Mouse (Mus musculus) thymus, adult 18-20 months (tissue): ENCODE data around the gene Actb.

ENCODE experiments used
- DNase-seq, 2 experiments: peaks; one replicate each; pipeline ENCODE4 v3.0.0; 2022; ENCODE audit warnings: mixed read lengths in 2 of 2

Gene Actb

DNA sequence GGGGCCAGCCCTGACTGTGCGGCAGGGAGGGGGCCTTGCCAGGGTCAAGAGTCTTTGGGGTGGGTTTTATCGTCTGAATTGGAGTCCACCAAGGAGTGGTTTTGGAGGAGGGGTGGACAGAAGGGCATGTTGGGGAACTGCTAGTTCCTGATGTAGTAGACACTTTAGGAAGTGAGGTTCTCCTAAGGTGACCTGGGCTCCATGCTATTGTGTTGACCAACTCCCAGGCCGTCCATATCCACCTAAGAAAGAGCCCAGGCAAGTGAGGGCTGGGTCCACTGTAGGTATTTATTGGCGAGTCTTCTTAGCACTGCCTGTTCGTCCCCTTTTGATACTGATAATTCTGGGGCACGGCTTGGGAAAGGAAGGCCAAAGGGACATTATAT, 14.5 kb upstream of the Actb start:
- DNase-seq: no peak

- DNase-seq: peak; percentile 83 to 88
Measured at GRCm38 (mm10) chr5:142920311-142921073, 13.9 kb upstream of the Actb start.

- no peak for DNase-seq
Measured at GRCm38 (mm10) chr5:142917402-142917801, 10.8 kb upstream of the Actb start.

- no peak for DNase-seq
Measured at GRCm38 (mm10) chr5:142916593-142916992, 10.0 kb upstream of the Actb start.

DNA sequence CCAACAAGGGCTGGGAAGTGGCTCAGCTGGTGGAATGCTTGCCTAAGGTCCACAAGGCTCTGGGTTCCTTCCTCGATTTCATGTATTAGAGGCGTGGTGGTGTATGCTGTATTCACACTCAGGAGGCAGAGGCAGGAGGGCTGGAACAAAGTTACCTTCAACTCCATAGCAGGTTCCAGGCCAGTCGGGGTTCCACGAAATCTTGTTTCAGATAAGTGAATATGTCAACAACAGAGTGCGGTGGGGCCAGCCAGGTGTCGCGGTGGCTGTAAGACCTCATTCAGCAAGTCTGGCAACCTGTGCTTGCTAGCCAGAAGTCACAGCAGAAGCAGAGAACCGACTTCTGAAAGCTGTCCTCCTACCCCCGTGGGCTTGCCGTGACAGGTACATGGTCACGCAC, 8.7 kb upstream of the Actb start:
- no peak for DNase-seq

- no peak for DNase-seq
Measured at GRCm38 (mm10) chr5:142912739-142913138, 6.2 kb upstream of the Actb start.

DNA sequence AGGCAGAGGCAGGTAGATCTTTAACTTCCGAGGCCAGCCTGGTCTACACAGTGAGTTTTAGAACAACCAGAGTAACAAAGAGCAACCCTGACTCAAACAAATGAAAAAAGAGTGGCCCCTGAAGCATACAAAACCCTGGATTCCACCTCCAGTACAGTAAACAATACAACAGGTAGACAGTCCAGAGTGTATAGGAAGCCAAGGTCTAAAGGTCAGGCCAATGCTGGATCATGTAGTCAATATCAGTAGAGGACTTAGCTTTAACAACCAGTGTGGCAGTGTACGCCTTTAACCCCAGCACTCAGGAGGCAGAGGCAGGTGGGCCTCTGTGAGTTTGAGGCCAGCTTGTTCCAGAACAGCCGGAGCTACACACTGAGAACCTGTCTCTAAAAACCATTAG, 5.8 kb upstream of the Actb start:
- DNase-seq: no peak

DNA sequence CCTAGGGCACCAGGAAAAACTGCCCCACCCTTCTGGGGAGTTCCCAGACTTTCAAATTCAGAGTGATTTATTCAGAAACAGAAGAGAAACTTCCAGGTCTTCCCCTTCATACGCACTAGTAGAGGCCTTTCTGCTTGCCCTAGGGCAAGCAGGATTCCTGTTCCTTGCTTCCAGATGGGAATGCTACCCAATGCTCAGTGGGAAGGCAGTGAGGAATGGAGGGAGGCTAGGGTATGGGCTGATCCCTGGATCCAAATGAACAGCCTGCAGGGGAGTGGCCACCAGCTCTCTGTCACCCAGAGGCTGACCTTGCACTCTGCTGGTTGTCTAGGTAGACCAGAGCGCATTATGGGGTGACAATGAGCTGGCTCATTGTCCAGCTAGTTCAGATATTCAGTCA, 5.1 kb upstream of the Actb start:
- no peak for DNase-seq

DNA sequence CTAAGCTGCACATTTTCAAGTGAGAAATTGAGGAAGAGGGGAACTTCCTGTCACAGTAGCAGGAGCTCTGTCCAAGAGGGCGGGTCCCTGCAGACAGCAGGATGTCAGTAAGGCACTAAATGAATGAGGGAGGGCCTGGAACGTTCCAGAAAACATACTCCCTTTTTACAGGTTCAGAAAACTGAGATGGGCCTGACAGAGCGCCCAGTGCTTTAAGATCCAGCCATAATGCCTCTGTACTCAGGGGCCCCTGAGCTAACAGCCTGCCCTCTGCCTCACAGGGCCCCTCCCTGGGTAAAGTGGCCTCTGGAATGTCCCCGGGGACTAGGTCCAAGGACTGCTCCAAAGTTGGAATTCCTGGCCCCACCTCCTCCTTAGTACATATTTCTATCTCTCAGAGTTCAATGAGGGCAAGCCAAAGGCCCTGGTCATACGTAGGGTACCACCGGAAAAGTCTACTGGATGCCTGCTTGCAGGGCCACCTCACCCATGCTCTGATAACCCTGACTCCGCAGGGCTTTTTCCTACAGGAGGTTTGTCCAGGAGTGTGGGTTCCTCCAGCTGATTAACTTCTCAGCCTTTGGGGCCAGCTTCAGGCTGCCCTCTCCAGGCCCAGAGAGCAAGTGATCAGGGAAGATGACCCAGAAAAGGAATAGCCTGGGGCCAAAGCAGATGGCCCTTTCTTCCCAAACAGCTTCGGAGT, 3.2 kb upstream of the Actb start:
- DNase-seq: peak; percentile 64 to 76

DNA sequence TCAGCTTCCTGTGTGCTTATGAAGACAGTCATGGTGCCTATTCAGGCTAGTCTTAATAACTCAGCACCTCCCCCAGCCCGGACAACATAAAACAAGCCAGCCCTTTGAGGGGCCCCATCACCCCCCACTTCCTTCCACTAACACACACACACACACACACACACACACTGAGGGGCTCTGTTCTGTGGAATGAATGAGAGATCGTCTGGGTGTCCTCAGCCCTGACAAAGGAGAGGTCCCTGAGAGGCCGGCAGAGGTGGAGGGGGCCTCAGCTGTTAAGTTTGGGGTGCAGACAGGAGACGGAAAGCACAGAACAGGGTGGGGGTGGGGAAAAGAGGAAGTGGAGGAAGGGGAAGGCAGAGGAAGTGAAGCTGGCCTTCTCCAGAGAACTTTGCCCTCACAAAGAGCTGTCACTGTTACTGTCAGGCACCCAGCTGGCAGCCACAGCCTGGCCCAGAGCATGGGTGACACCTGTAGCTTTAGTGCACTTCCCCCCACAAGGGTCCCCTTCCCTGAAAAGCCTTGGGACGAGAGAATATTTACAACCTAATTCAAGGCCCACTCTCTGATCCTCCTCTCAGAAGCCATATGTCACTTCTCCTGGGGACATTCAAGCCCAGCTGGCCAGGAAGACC, 2.5 kb upstream of the Actb start:
- peak; percentile 63 to 74 for DNase-seq

DNA sequence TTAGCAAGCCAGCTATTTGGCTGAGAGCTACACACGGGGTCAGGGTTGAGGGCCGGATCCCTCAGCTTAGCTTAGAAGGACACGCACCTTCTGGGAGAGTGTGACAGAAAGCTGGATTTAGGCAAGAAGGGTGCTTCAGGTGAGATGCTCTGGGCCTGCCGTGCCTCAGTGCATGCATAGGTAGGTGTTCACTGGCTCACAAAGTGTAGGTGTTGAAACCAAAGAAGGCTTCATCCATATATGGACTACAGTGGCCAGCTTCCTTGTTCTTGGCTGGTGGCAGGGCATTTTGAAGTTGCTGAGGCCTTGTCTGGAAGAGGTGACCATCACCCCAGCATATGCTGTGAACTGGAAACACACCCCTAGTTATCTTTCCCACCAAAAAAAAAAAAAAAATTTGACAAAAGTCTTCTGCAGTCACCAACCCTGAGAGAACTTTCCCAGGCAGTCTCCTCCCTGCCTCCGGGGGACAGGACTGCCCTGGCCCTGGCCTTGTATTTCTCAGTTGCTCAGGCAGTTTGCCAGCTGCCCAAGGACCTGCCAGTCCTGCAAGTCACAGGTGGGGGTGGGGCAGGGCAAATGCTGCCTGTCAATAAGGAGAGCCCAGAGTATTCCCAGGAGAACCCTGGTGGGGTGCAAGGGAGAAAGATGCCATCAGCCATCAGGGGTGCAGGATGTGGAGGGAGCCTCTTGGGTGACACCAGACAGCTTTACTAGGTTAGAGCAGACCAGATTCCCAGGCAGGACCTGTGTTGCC, 1.4 kb upstream of the Actb start:
- DNase-seq: peak; percentile 43 to 56

DNA sequence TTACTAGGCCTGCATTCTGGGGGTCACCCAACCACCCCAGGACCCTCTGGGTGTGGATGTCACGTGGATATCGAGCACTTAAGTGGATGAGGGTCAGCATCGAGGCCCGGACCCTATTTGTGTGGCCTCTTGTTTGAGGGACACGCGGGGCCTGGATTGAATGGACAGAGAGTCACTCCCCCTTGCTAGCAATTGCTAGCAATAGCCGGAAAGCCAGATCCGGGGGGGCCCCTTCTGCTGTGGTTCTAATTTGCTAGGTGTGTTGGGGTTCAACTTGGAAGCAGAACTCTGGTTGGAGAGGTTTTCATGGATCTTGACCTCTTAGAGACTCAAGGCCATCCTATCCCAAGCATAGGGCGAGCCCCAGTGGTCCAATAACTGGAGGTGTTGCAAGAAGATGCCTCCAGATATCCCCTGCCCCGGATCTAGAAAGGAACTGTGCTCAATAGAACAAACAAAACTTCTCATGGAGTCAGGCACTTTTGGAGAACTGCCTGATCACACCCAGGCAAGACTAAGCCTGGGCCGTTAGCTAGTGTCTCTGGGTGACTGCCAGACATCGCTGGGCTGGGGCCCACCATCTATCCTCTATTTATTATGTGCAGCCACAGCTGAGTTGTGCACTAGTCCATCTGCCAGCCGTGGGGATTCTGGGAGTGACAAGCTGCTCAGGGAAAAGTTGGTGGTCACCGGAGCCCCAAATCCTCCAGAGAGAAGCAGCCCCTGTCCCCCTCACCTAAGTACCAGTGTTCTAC, 671 bp upstream of the Actb start:
- peak; percentile 49 to 68 for DNase-seq

DNA sequence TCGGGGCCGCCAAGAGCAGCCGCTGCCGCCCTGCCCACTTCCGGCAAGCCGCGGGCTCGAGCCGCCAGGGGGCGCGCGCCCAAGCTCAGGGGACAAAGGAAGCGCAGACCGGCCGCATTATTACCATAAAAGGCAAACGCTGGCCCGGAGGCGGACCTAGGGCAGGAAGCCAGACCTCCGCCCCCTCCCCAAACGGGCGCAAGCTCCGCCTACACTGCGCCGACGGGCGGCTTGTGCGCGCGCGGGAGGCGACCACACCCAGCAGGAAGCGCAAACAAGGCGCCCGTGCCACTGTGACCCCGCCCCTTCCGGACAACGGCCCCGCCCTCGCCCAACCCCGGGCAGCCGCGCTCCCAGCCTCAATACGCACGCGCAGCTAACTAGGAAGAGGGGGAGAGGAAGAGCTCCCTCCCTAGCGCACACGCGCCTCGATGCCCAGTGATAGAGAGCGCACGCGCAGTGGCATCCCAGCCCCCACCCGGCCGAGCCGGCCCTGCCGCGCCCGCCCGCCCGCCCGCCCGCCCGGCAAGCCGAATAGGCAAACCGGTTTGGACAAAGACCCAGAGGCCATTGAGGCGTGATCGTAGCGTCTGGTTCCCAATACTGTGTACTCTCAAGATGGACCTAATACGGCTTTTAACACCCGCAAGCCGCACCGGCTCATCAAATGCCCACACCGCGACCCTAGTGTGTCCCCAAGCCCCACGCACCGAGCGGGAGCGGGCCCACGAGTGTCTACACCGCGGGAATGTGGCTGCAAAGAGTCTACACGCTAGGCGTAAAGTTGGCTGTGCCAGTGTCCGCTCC, 626 bp downstream of the Actb start:
- peak; percentile 99 to 100 for DNase-seq

DNA sequence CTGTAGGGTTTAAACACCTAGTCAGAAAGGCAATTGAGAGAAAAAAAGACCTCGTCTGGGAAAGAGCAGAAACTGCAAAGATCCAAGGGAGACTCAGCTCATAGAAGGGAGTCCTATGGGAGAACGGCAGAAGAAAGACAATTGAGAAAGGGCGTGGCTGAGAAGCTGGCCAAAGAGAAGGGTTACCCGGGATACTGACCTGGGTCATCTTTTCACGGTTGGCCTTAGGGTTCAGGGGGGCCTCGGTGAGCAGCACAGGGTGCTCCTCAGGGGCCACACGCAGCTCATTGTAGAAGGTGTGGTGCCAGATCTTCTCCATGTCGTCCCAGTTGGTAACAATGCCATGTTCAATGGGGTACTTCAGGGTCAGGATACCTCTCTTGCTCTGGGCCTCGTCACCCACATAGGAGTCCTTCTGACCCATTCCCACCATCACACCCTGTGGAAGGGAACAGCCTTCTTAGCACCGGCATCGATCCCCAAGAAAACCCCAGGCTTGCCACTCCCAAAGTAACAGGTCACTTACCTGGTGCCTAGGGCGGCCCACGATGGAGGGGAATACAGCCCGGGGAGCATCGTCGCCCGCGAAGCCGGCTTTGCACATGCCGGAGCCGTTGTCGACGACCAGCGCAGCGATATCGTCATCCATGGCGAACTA, 1.4 kb downstream of the Actb start:
- no peak for DNase-seq

DNA sequence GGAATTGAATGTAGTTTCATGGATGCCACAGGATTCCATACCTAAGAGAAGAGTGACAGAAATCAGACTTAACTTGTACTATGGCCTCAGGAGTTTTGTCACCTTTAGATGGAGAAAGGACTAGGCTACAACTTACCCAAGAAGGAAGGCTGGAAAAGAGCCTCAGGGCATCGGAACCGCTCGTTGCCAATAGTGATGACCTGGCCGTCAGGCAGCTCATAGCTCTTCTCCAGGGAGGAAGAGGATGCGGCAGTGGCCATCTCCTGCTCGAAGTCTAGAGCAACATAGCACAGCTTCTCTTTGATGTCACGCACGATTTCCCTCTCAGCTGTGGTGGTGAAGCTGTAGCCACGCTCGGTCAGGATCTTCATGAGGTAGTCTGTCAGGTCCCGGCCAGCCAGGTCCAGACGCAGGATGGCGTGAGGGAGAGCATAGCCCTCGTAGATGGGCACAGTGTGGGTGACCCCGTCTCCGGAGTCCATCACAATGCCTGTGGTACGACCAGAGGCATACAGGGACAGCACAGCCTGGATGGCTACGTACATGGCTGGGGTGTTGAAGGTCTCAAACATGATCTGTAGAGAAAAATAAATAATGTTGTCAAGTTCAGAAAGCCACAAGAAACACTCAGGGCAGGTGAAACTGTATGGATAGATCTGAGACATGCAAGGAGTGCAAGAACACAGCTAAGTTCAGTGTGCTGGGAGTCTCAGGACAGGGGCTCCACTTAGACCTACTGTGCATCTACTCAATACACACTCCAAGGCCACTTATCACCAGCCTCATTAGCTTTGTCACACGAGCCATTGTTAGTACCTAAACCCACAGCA, 2.1 kb downstream of the Actb start:
- no peak for DNase-seq

GRCm38 (mm10) chr5:142903470-142904207, 2.9 kb downstream of the Actb start:
- no peak for DNase-seq

GRCm38 (mm10) chr5:142902506-142903314, 3.8 kb downstream of the Actb start:
- DNase-seq: no peak

GRCm38 (mm10) chr5:142901846-142902505, 4.6 kb downstream of the Actb start:
- no peak for DNase-seq
